Mouse (Mus musculus) 416B (cell line): ENCODE measurements around the gene Zbtb43.

Source experiments
- DNase-seq: peaks from one replicate; pipeline ENCODE4 v3.0.0; 2011; ENCODE audit warnings: low read depth

Zbtb43 gene

DNA sequence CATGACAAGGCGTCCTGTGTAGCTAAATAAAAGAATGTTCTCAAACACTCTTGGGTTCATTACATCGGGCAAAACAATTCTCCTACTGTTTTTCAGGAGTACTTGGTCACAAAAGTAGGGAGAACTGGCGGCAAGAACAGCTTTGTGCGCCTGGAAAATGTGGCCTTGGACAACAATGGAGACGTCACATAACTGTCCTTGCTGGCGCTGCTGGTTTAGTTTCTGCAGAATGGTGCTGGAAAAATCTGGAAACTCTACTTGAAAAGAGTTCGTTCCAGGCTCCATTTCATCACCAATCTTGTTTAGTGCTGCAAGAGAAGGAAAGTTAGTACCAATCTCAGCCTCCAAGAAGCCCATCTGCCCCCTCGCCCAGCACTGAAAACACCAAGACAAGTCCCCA lies 13.5 kb downstream of the Zbtb43 start:
- DNase-seq: no peak

DNA sequence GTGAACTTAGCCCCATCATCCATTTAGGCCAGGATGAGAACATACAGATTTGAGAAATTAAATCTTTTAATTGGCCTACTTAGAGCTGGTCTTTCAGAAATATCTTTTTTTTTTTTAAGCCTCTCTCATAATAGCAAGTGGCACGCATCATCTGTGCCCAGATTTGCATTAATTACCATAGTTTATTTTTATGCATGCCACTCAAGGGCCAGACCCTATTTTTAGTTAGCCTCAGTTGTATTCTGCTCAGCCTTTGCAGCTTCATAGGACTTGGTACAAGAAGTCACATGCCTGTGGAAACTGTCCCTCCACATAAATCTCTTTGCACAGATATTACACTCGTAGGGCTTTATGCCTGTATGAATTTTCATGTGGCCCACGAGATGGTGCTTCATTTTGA lies 14.9 kb downstream of the Zbtb43 start:
- DNase-seq: no peak

DNA sequence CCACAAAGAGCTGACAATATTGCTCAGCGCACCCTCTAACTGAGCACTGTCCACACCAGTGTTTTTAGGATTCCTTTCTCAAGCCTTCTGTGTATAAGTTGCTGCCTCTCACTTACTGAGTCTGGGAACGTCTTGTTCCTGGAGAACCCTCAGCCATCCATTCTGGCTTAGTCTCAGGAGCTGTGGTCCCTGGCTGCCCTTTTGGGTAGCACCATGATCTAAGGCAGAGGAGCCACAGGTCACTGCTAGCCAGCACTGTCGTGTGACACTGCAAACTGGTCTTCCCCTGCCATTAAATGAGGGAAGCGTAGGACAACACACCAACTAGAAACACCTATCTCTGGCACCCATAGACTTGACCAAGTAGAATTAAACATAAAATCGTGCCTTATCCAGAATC lies 15.6 kb downstream of the Zbtb43 start:
- no peak for DNase-seq

DNA sequence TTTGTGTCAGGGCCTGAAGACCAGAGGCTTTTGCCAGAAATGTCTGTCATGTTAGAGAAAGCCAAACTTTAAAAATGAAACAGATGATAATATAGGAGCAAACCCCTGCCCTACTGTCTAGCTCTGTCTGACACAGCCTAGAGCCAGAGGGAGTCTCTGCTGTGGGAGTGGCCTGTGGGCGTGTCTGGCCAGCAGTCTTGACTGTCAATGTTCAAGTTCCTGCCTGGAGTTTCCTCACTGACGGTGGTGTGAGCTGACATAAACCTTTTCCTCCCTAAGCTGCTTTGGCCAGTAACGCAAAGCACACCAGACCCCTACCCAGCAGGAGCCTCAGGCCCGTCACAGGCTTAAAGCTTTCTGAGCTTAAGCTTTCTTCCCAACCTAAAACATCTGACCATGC lies 16.2 kb downstream of the Zbtb43 start:
- peak; percentile 53 for DNase-seq

DNA sequence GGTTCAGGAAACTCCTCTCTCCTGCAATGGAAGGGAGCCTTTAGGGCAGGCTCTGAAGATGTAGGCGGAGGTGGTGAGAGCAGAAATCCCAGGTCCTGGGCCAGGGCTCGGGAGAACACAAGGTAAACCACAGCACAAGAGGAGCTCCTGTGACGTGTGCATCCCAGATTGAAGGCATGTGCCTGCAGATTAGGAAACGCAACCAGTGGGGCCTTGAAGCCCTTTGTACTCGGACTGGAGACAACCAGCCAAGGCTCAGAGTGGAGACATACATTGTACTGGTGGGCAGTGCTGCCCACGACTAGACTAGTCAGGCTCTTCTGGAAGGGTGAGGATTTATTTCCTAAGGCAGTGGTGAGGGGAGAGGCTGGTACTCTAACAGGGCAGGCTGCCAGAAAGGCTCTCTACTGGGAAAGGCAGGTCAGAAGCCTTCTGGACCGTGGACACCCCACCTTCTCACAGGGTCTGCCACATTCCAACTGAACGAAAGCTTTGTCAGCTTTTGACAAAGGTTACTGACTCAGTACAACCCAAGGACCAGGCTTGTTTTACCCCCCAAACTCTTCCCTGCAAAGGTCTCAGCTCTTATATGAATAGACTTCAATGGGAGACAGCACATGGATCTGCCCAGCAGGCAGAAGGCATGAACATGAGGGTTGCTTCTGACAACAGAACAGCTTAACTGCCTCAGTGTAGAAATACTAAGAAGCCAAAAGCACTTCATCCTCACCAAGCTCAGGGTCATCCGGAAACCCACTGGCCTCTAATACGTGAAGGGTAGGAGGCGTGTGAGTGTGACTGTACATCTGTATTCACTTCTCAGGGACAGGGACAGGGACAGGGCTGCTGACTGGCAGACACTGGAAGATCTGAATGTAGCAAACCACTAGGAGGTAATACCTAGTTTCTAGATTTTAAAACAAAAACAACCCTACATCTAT lies 17.1 kb downstream of the Zbtb43 start:
- no peak for DNase-seq

DNA sequence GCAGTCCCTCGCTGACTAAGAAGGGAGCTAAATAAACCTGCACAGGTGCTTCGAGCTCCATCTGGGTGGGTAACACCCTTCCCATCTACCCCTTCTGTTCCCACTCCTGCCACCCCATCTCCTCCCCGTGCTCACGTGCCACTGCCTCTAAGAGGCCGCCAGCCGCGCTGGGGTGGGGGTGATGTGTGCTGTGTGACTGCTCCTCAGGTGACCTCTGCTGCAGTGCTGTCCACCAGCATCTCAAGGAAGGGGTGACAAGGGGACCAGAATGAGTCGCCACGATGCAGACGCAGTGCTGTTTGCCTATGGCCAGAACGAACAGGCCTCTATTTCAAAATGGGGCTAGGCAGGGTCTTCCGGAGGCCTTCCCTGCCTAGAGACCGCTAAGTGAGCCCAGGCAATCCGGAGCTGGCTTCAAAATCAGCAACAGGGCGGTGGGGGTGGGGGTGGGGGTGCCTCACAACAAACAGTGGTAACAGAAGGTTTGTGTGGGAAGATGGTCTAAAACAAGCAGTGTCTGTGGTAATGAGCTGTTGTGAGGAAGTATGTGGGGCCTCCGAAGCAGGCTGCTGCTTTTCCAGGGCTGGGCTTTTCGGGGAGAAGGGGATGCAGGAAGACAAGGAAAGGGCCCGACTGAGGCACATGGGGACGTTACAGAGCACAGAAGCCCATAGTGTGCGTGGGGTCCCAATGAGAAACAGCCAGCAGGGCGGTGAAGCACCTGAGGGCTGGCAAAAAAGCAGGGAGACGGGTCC lies 19.1 kb downstream of the Zbtb43 start:
- DNase-seq: no peak

DNA sequence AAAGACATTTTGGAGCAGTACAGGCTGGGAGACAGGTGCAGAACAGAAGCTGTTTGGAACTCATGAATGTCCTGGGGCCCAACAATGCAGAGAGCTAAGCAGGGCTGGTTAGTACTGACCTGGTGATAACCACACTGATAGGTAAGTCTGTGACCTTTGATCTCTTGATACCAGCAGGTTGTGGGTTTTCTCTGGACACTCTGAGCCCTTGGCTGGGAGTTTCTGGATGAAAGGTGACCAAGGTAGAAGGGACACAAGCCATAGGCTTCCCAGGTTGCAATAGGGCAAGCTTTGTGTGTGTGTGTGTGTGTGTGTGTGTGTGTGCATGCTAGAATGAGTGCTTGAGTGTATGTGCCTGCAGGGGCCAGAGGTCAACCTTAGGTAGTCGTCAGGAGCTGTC lies 21.6 kb downstream of the Zbtb43 start:
- no peak for DNase-seq

DNA sequence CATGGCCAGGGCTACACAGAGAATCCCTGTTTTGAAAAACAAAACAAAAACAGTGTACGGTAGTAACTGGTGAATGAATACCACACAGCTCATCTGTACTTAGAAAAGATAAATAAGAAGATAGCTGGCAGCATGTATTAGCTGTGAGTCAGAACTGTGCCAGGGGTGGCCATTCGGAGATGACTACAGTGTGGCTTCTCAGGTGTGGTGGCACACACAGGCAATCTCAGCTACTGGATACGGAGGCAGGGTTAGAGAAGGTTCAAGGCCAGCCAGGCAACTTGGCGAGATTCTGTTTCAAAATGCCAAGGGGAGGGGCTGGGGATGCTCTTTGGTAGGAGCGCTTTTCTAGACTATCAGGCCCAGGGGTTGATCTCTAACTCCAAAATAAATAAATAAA lies 22.6 kb downstream of the Zbtb43 start:
- no peak for DNase-seq

DNA sequence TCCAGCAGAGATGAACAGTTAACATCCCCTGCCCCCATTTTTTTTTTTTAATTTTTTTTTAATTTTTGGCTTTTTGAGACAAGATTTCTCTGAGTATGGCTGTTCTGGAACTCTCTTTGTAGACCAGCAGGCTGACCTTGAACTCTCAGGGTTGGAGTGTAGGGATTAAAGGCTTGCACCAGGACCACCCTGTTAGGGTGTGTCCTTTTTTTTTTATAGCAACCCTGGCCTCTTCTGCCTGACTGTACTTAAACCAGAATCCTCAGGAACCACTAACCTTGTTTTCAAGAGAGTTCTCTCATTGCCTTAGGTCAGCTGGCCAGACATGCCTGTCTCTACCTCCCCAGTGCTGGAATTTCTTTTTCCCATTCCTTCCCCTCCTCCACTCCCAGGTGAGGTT lies 23.5 kb downstream of the Zbtb43 start:
- no peak for DNase-seq

DNA sequence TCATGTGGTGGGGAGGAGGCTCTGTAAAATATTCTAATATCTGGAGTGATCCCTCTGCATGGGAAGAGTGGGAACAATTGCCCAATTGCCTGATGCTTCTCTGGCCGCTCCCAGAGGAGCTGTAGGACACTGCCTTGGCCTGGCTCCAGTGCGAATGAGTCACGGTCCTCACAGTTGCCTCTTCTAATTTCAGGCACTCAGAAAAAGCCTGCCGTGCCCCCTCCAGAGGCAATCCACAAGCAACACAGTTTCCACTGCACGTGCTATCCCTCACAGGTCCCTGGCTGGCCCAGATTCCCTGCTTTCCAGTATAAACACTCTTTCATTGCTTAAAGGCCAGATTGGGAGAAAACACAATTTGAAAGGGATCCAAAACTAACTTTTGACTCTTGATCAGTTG lies 24.0 kb downstream of the Zbtb43 start:
- DNase-seq: peak; percentile 59

DNA sequence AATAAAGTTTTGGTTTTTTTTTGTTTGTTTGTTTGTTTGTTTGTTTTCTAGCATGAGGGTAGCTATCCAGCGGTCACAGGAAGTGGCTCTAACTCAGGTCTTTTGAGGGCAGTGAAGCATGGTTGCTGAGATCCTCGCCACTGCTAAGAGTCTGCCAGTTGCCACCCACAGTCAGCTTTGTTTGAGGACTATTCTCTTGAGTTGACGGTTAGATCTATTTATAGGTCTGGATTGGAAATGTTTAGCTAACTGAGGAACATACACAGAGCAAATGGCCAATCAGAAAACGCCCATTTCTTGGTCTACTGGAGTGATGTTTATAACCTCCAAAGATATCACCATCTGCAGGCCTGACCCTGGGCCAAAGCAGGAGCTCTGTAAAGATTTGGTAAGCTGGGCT lies 25.7 kb downstream of the Zbtb43 start:
- no peak for DNase-seq

DNA sequence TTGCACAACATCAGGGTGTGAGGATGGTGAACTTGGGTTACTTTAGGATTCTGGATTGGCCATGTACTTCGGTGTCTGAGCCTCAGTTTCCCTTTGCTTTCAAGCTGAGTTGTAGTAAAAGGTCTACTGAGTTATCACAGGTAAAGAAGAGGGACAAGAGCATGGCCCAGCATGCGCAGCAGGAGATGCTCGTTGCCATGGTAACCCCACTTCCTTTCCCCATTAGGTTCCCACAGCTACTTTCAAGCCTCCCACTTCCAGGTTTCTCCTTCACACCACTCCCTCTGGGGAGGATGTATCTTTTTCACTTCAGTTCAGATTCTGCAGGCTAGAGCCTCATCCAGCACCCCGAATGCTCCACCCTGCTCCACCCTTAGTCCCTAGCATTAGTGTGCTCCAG lies 27.5 kb downstream of the Zbtb43 start:
- no peak for DNase-seq

DNA sequence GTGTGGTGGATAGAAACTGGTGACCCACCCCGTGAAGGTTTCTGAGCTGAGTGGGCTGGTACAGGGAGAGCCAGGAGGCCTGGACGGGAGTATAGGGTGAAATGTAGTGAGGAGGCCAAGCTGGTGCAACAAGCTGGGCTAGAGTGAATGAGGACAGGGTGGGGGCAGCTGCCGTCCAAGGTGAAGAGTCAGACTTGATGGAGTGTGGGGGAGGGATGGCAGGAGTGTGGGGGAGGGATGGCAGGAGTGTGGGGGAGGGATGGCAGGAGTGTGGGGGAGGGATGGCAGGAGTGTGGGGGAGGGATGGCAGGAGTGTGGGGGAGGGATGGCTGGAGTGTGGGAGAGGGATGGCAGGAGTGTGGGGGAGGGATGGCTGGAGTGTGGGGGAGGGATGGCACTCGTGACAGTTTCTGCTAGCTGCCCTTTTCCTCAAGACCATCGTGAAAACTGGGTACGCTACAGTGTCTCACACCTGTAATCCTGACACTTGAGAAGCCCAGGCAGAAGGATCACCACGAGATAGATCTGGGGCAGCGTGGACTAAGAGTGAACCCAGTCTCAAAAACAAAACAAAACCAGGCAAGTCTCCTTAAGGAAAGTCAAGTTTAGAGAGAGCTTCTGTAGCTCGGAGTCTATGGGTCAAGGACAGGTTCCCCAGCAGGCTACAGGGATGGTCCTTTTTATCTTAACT lies 28.2 kb downstream of the Zbtb43 start:
- no peak for DNase-seq

DNA sequence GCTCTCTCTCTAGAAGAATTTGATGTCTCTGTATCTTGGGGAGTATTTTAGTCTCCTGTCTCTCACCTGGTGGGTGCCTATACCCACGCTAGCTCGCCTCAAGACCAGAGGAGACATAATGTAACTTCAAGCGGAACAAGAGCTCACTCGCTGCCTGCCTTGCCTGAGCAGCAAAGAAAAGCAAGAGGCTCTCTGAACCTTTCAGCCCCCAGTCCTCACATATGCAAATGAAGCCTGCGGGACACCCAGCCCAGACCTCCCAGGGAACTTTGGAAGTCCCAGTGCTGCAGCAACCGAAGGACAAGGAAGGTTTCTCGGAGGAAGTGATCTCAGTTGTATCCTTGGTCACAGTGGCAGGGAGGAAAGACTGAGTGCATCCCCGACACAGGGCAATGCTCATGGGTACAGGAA lies 28.9 kb downstream of the Zbtb43 start:
- DNase-seq: no peak

DNA sequence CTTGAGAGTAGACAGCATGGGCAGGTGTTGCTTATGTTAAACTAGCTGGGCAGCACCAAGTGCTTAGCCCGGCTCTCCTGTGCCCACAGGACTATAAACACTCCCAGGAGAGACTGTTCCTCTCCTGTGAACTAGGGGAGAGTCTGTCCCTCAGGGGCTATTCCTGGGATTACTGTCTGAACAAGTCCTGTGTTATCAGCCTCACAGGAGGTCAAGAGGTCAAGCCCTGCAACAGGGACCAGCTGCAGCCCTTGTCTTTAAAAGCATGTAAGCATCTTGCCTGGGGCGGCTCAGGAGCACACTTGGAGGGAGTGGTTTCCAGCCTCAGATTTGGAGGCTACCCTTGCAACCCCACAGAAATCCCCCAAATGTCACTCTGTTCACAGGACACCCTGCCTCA lies 30.0 kb downstream of the Zbtb43 start:
- no peak for DNase-seq

DNA sequence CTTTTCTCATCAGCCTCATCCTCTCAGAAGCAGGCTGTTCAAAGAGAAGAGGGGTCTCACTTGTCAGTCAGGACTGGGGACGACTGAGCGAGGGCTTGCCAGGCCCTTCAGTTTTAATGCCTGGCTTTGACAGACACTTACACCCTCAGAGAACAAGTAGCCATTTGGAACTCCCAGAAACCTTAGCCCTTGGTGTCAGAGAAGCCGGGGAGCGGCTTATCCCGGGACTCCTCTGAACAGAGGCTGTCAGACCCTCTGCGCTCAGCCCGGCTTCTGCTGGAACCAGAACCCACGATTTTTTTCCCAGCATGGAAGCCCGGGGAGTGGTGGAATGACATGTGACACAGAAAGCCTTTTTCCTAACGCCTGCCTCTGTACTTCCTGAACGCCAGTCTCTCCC lies 31.2 kb downstream of the Zbtb43 start:
- DNase-seq: no peak

DNA sequence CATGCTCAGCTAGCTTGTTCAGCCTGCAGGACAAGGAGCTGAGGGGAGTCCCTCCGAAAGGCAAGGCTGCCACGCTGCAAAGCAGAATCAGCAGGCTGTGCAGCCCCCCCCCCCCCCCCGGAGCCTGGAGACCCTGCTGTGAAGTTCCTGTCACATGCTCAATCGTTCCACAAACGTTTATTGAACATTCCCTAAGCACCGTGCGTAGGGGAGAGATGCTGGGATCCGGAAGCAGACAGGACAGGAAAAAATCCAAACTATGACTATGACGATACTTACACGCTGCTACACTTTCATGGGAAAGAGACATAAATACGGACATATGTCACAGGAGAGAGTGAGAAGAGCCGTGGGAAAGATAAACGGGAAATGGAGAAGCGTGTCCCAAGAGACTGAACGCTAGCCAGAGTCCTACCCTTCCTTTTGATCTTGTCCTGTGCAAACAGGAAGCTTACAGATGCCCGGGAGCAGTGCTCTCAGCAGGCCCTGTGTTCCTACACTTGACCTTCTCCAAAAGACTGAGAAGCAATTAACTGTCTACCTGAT lies 32.3 kb downstream of the Zbtb43 start:
- DNase-seq: no peak

DNA sequence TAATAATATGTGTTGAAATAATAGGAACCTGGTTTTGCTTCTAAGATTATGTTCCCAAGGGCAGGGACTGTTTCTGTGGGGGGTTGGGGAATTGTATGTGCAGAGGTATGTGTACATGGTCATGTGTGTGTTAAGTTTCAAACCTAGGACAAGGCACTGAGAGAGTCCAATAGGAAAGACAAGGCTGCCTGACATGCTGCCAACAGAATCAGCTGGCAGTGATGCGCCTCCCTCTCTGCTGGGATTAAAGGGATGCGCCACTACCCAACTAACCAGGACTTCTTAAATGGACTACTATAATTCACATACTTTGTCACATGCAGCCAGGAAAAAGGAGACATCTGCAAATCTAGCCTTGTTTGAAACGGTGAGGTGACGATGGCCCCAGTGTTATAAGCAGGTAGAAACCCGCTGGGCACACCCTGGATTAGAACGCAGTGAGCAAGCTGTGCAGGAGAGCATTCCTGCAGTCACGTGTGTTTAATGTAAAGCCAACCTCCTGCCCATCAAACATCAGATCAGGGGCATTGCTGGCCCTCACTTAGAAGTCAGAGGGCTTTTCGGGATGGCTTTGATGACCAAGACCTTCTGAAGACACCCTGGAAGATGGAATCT lies 33.2 kb downstream of the Zbtb43 start:
- DNase-seq: no peak

DNA sequence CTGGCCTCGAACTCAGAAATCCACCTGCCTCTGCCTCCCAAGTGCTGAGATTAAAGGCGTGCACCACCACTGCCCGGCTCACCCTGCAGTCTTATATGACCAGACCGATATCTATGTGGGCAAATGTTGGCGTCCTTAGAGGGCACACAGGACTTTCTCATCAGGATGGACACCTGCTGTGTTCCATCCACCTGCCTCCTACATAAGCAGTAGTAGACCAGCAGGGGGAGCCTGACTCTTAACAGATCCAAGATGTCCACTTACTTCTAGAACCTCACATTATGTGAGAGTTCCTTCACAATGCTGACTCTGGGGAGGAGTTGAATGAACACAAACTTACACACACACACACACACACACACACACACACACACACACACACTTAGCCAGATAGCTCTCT lies 35.5 kb downstream of the Zbtb43 start:
- peak; percentile 86 for DNase-seq

DNA sequence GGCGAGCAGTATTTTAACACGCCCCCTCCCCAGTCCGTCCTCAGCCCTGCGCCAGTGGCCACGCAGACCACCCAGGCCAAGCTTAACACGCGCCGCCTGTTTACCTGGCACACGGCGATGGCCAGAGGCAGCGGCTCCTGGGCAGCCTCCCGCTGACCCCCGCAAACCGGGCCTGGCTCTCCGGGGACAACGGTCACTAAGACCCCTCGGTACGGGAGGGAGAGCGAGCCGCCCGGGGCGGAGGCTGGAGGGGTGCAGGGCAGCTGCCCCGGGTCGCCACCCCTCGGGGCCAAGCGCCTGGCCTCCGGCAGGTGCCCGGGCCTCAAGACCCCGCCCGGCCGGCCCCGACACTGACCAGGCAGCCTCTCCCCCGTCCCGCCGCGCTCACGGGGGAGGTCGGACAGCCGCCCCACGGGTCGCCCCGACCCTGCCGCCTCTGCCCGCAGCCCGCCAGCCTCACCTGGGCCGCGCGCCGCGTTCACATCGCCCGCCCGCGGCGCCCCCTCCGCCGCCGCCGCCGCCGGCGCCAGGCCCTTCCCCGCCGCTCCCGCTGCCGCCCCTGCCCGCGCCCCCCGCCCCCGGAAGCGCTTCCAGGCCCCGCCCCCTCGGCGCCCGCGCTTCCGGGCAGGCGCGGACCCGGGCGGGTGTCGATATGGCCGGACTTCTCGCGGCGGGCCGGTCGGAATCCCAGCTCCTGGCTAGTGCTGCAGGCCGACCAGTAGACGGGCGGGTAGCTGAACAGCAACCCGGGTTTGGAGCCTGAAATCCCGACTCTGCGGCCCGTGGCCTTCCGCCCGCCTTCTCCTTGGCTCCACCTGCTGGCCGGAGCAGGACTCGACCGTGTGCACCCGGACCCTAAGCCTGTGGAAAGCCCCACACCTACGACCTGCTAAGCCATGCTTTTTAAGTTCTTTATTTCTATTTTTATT lies 37.3 kb downstream of the Zbtb43 start, which contains the start of gene Zbtb34:
Gene Zbtb34, minus strand, starts transcription at position 554 of the 929 bp plus-strand sequence.
- peak; percentile 71 for DNase-seq
